Mouse (Mus musculus): ENCODE measurements around the gene Cers6. TPM values are rescaled to one million over a fixed set of nuclear protein-coding genes. Genes with fewer than 3 reads are reported as not detected.

The Cers6 gene
- total and polyA plus RNA-seq, 2 experiments, result 3.9 to 16.0 TPM

- TF ChIP-seq CTCF (IDR thresholded peaks at IDR 0.05; ENCODE audit: low read depth, low read length) (no peak), POLR2A (IDR thresholded peaks at IDR 0.05; ENCODE audit: extremely low read depth, insufficient read depth, low read length) (no peak)
- 92% methylated on average over 6 of the region's 6 CpGs for WGBS
- H3K27ac ChIP-seq (replicated peaks; ENCODE audit: insufficient read depth, low read depth, low read length), result no peak overlapping the region
These were observed 127.9 kb downstream of the Cers6 start for GRCm38 (mm10) chr2:68989117-68989516.

GRCm38 (mm10) chr2:68992629-68993028 is 131.4 kb downstream of the Cers6 start:
- Histone ChIP-seq H3K36me3 (ENCODE audit: control insufficient read depth, insufficient read depth, low read length) (no peaks in the 10 kb centered on the region), H3K27me3 (ENCODE audit: control insufficient read depth, insufficient read depth, low read length) (no peaks in the 10 kb centered on the region), H3K79me2 (ENCODE audit: control insufficient read depth, insufficient read depth, low read length) (no peaks in the 10 kb centered on the region; the same call in 1 of the 2 replicates), H3K4me1 (ENCODE audit: control insufficient read depth, insufficient read depth, low read length) (no peaks in the 10 kb centered on the region), H3K27ac (replicated peaks; ENCODE audit: insufficient read depth, low read depth, low read length) (no peak overlapping the region), H3K9ac (ENCODE audit: low read depth, low read length) (no peak overlapping the region), H3K4me3 (ENCODE audit: insufficient read depth, low read depth, low read length) (no peak overlapping the region)
- no peak for DNase-seq (ENCODE audit: extremely low read depth, low read depth, low spot score)
- WGBS, result 85% methylated on average over 5 of the region's 5 CpGs
- TF ChIP-seq POLR2A (IDR thresholded peaks at IDR 0.05; ENCODE audit: extremely low read depth, insufficient read depth, low read length), result no peak
- no peak for TF ChIP-seq CTCF (IDR thresholded peaks at IDR 0.05; ENCODE audit: low read depth, low read length)

More at GRCm38 (mm10) chr2:68989117-68989516, 127.9 kb downstream of the Cers6 start:
- Histone ChIP-seq H3K4me3 (ENCODE audit: insufficient read depth, low read depth, low read length) (no peak overlapping the region), H3K9ac (ENCODE audit: low read depth, low read length) (no peak overlapping the region), H3K27me3 (ENCODE audit: control insufficient read depth, insufficient read depth, low read length) (no peaks in the 10 kb centered on the region), H3K79me2 (ENCODE audit: control insufficient read depth, insufficient read depth, low read length) (no peaks in the 10 kb centered on the region; the same call in 1 of the 2 replicates), H3K36me3 (ENCODE audit: control insufficient read depth, insufficient read depth, low read length) (no peaks in the 10 kb centered on the region), H3K4me1 (ENCODE audit: control insufficient read depth, insufficient read depth, low read length) (no peaks in the 10 kb centered on the region)
- DNase-seq (ENCODE audit: extremely low read depth, low read depth, low spot score), result no peak

GRCm38 (mm10) chr2:68994441-68994840 is 133.2 kb downstream of the Cers6 start:
- Histone ChIP-seq H3K4me3 (ENCODE audit: insufficient read depth, low read depth, low read length) (no peak overlapping the region), H3K27ac (replicated peaks; ENCODE audit: insufficient read depth, low read depth, low read length) (no peak overlapping the region), H3K36me3 (ENCODE audit: control insufficient read depth, insufficient read depth, low read length) (no peaks in the 10 kb centered on the region), H3K27me3 (ENCODE audit: control insufficient read depth, insufficient read depth, low read length) (no peaks in the 10 kb centered on the region), H3K4me1 (ENCODE audit: control insufficient read depth, insufficient read depth, low read length) (no peaks in the 10 kb centered on the region), H3K79me2 (ENCODE audit: control insufficient read depth, insufficient read depth, low read length) (no peaks in the 10 kb centered on the region; the same call in 1 of the 2 replicates), H3K9ac (ENCODE audit: low read depth, low read length) (no peak overlapping the region)
- no peak for TF ChIP-seq POLR2A (IDR thresholded peaks at IDR 0.05; ENCODE audit: extremely low read depth, insufficient read depth, low read length)
- no peak for TF ChIP-seq CTCF (IDR thresholded peaks at IDR 0.05; ENCODE audit: low read depth, low read length)
- peak; percentile 69 for DNase-seq (ENCODE audit: extremely low read depth, low read depth, low spot score)

DNA sequence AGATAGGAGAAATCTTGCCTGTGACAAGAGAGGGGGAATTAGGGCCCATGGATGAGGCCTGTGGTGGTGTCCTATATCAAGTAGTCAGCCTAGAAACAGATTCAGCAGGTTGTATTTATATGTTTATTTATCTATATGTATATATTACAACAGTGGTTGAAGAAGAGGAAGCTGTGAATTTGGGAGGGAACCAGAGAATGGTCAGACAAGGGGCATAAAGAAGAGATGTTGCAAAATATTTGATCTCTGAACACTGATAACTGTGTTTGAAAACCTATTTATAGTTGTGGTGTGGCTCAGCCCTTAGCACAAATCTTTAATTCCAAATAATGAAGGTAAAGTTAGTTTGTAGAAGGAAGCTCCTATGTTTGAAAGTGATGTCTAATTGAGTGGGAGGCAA is 134.5 kb downstream of the Cers6 start:
- H3K79me2 ChIP-seq (ENCODE audit: control insufficient read depth, insufficient read depth, low read length), result no peaks in the 10 kb centered on the region; the same call in 1 of the 2 replicates
- no peak for DNase-seq (ENCODE audit: extremely low read depth, low read depth, low spot score)
- TF ChIP-seq CTCF (IDR thresholded peaks at IDR 0.05; ENCODE audit: low read depth, low read length) (no peak), POLR2A (IDR thresholded peaks at IDR 0.05; ENCODE audit: extremely low read depth, insufficient read depth, low read length) (no peak)
- no peak overlapping the region for H3K9ac ChIP-seq (ENCODE audit: low read depth, low read length)
- H3K27ac ChIP-seq (replicated peaks; ENCODE audit: insufficient read depth, low read depth, low read length), result no peak overlapping the region
- H3K36me3 ChIP-seq (ENCODE audit: control insufficient read depth, insufficient read depth, low read length), result no peaks in the 10 kb centered on the region
- no peak overlapping the region for H3K4me3 ChIP-seq (ENCODE audit: insufficient read depth, low read depth, low read length)
- no peaks in the 10 kb centered on the region for H3K4me1 ChIP-seq (ENCODE audit: control insufficient read depth, insufficient read depth, low read length)
- no peaks in the 10 kb centered on the region for H3K27me3 ChIP-seq (ENCODE audit: control insufficient read depth, insufficient read depth, low read length)

- TF ChIP-seq POLR2A (IDR thresholded peaks at IDR 0.05; ENCODE audit: extremely low read depth, insufficient read depth, low read length), result no peak
- no peak for TF ChIP-seq CTCF (IDR thresholded peaks at IDR 0.05; ENCODE audit: low read depth, low read length)
- H3K36me3 ChIP-seq (ENCODE audit: control insufficient read depth, insufficient read depth, low read length), result no peaks in the 10 kb centered on the region
- 92% methylated on average over 1 of the region's 1 CpGs for WGBS
- H3K4me3 ChIP-seq (ENCODE audit: insufficient read depth, low read depth, low read length), result no peak overlapping the region
- H3K27ac ChIP-seq (replicated peaks; ENCODE audit: insufficient read depth, low read depth, low read length), result no peak overlapping the region
- H3K79me2 ChIP-seq (ENCODE audit: control insufficient read depth, insufficient read depth, low read length), result no peaks in the 10 kb centered on the region; the same call in 1 of the 2 replicates
- no peaks in the 10 kb centered on the region for H3K27me3 ChIP-seq (ENCODE audit: control insufficient read depth, insufficient read depth, low read length)
- H3K9ac ChIP-seq (ENCODE audit: low read depth, low read length), result no peak overlapping the region
- no peak for DNase-seq (ENCODE audit: extremely low read depth, low read depth, low spot score)
- H3K4me1 ChIP-seq (ENCODE audit: control insufficient read depth, insufficient read depth, low read length), result no peaks in the 10 kb centered on the region
These were observed 135.0 kb downstream of the Cers6 start for GRCm38 (mm10) chr2:68996268-68996667.

GRCm38 (mm10) chr2:69004001-69004400 is 142.8 kb downstream of the Cers6 start:
- Histone ChIP-seq H3K4me3 (ENCODE audit: insufficient read depth, low read depth, low read length) (no peak overlapping the region), H3K4me1 (ENCODE audit: control insufficient read depth, insufficient read depth, low read length) (no peaks in the 10 kb centered on the region), H3K27me3 (ENCODE audit: control insufficient read depth, insufficient read depth, low read length) (no peaks in the 10 kb centered on the region), H3K27ac (replicated peaks; ENCODE audit: insufficient read depth, low read depth, low read length) (no peak overlapping the region), H3K36me3 (ENCODE audit: control insufficient read depth, insufficient read depth, low read length) (no peaks in the 10 kb centered on the region), H3K79me2 (ENCODE audit: control insufficient read depth, insufficient read depth, low read length) (peaks cover 3% of the 10 kb centered on the region; the same call in 1 of the 2 replicates), H3K9ac (ENCODE audit: low read depth, low read length) (no peak overlapping the region)
- no peak for TF ChIP-seq CTCF (IDR thresholded peaks at IDR 0.05; ENCODE audit: low read depth, low read length)
- DNase-seq (ENCODE audit: extremely low read depth, low read depth, low spot score), result peak; percentile 42
- WGBS, result 68% methylated on average over 5 of the region's 5 CpGs

Measured in liver, adult 2 months (tissue).